Mouse (Mus musculus) stomach, embryonic 16.5 days (tissue): ENCODE measurements around the gene Maml2. TPM values are rescaled to one million over a fixed set of nuclear protein-coding genes. Genes with fewer than 3 reads are reported as not detected.
"Not testable (repeated sequence)": the region's sequence is repeated elsewhere in the genome, so short reads cannot be mapped to it uniquely, and the experiment has no call there.

Experiments used
- ATAC-seq: fragments of 200-750 bp; cut with Nextera tagmentation; 2 replicates; pipeline ENCODE4 v1.8.0; 2017; ENCODE audit warnings: moderate number of reproducible peaks, moderate TSS enrichment; ENCODE audit not compliant: insufficient read depth, low FRiP score
- H3K27ac ChIP-seq: fragments of 300-500 bp; sonication (generic); 2 replicates; pipeline ENCODE4 v1.5.1; 2014; ENCODE audit warnings: low read length
- H3K27me3 ChIP-seq: fragments of 300-500 bp; sonication (generic); 2 replicates; pipeline ENCODE4 v1.6.1; 2014; ENCODE audit warnings: low read length, control low read depth, mixed read lengths; ENCODE audit not compliant: control insufficient read depth, insufficient read depth
- H3K36me3 ChIP-seq: fragments of 300-500 bp; sonication (generic); 2 replicates; pipeline ENCODE4 v1.6.1; 2014; ENCODE audit warnings: low read length; ENCODE audit not compliant: control insufficient read depth, insufficient read depth
- H3K4me1 ChIP-seq: fragments of 300-500 bp; sonication (generic); 2 replicates; pipeline ENCODE4 v1.6.1; 2014; ENCODE audit warnings: low read length, control low read depth, mixed read lengths; ENCODE audit not compliant: control insufficient read depth, insufficient read depth
- H3K4me2 ChIP-seq: fragments of 300-500 bp; sonication (generic); 2 replicates; pipeline ENCODE4 v1.6.1; 2014; ENCODE audit warnings: low read depth, low read length, mixed read lengths
- H3K4me3 ChIP-seq: fragments of 300-500 bp; sonication (generic); replicated peaks from 2 replicates; pipeline ENCODE4 v1.5.1; 2014; ENCODE audit warnings: mild to moderate bottlenecking, low read length
- H3K9ac ChIP-seq: fragments of 300-500 bp; sonication (generic); 2 replicates; pipeline ENCODE4 v1.6.1; 2014; ENCODE audit warnings: low read length
- H3K9me3 ChIP-seq: fragments of 300-500 bp; sonication (generic); replicated peaks from 2 replicates; pipeline ENCODE4 v1.6.1; 2016; ENCODE audit warnings: low read length, control low read depth; ENCODE audit not compliant: control insufficient read depth
- WGBS: fragments of 180-500 bp; shearing (Covaris S2); extraction: QIAGEN DNeasy Blood & Tissue Kit; methylation state at CpG from one replicate; pipeline ENCODE4 v1.1.7; 2014; 5-methylcytosine and 5-hydroxymethylcytosine counted together
- microRNA-seq: library from miRNA; unstranded; fragments of <30 nt; microRNA quantifications from one replicate; pipeline ENCODE4, GENCODE M21; 2016
- polyA plus RNA-seq: library from polyadenylated mRNA; unstranded; fragments of >200 nt; fragmentation: Nextera tagmentation; extraction: Ambion mirVana; gene quantifications from 2 replicates; pipeline ENCODE4 v1.2.1, GENCODE M21; 2015

Maml2 gene
- polyA plus RNA-seq, 1 experiment from 2014 or later = 8.9 TPM

DNA sequence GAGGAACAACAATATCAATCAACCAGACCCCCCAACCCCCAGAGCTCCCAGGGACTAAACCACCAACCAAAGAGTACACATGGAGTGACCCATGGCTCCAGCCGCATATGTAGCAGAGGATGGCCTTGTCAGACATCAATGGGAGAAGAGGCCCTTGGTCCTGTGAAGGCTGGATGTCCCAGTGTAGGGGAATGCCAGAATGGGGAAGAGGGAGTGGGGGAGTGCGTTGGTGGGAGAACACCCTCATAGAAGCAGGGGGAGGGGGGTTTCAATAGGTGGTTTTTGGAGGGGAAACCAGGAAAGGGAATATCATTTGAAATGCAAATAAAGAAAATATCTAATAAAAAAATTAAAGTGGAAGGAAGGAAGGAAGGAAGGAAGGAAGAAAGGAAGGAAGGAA, 418.1 kb downstream of the Maml2 start:
- H3K4me3 ChIP-seq, H3K27me3 ChIP-seq, H3K9ac ChIP-seq, H3K4me2 ChIP-seq, H3K4me1 ChIP-seq, ATAC-seq, H3K36me3 ChIP-seq, H3K9me3 ChIP-seq, H3K27ac ChIP-seq: not testable (repeated sequence)
- 80% methylated on average over 2 of the region's 2 CpGs for WGBS

DNA sequence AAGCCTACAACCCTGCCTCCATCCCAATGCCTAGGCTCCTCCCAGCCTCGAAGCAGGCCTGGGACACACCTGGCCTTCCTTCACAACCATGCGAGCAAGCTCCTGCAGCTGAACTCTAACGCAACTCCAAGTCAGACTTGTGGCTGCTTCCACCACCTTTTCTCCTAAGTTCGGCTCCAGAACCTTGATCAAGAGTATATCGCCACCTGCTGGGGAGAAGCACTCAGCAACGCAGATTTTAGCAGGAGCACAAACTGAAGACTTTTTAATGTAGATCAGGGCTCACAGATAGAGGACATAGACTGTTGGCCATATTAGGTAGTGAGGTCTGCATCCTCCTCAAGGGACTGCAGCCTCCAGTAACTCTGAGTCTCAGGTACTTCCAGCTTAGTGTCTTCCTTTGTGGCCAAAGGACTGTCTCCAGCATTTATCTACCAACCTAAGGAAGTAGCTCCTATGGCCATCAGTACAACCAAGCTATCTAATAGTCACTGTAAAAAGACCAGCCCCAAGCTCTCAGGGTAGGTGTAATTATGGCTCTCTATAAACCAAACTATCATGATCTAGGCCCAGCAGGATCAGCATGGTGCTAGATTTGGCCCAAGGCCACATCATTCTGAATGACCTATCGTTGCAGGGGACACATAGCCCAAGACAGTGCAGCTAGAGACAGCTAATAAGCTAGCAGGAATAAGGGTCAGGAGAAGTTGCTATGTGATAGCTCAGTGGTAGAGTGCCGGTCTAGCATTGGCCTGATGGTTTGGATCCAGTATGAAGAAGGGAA, 418.8 kb downstream of the Maml2 start:
- no peak overlapping the region for H3K9ac ChIP-seq
- H3K27me3 ChIP-seq = no peaks in the 10 kb centered on the region
- H3K36me3 ChIP-seq = no peaks in the 10 kb centered on the region
- H3K9me3 ChIP-seq = no peaks in the 10 kb centered on the region
- 21% methylated on average over 8 of the region's 8 CpGs for WGBS
- H3K27ac ChIP-seq = no peak overlapping the region
- no peak overlapping the region for H3K4me2 ChIP-seq
- H3K4me1 ChIP-seq = no peaks in the 10 kb centered on the region
- ATAC-seq = peak; percentile 64; the same call in 1 of the 2 replicates
- H3K4me3 ChIP-seq = no peak overlapping the region

DNA sequence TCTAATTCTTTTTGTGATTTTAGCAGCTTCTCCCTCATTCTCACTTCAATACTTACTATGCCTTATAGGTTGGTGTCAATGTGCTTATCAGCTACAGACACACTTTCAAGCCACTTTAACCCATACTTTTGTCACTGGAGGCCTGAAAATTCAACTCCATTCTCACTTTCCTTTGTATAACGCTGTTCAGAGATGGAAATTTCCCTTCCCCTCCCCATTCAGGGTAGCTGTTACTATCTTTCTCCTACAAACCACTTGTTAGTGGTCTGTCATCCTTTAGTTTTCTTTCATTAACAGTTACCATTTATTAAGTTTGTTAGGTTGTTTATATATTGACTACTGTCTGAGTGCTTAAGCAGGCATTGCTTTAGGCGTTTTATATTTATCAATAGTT, 450.6 kb downstream of the Maml2 start, which contains the start of gene Mtmr2:
TSS of gene Mtmr2 (plus strand) at position 7 of the 394 bp plus-strand sequence.
- Histone ChIP-seq H3K27ac (peak within 1 kb of the TSS; percentile 96), H3K27me3 (no peaks in the 10 kb centered on the region), H3K4me1 (peaks cover 7% of the 10 kb centered on the region), H3K9me3 (peaks cover under 1% of the 10 kb centered on the region; the same call in 1 of the 2 replicates), H3K9ac (peak within 1 kb of the TSS; percentile 100), H3K4me3 (peak within 1 kb of the TSS; percentile 95), H3K36me3 (no peaks in the 10 kb centered on the region), H3K4me2 (peak within 1 kb of the TSS; percentile 87)
- ATAC-seq = no peak
- 37% methylated on average over 2 of the region's 2 CpGs for WGBS

DNA sequence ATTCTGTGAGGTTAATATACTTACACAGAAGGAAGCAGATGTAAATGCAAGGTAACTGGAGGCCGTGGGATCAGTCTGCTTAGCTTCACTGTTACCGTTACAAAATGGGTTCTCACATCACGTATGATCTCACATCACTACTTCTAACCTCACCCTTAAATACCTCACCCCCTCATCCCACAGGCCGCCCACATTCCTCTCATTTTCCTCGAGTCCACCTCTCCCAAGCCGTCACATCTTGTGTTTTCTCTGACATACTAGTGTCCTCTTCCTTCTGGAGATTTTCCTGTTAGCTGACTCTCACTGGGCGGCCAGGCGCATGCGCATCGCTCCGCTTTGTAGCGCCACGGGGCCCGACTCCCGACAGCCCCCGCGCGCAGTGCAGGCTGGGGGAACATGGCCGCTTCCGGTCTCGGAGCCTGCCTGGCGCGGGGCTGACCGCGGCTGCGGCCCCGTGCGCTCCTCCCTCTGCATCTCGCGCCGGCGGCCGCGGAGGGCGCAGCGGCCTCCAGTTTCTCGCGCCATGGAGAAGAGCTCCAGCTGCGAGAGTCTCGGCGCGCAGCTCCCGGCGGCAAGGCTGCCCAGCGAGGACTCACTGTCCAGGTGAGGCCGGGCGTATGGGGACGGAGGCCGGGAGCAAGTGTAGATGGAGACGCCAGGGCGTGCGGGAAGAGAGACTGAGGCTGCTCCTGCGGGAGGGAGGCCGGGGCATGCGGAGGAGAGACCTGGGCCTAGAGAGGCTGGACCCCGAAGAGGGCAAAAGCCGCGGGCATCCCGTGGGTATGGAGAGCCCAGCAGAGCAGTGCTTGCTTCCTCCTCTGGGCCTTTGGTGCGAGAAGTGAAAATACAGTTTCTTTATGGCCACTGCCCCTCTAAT, 451.3 kb downstream of the Maml2 start:
- peak; percentile 99 for ATAC-seq
- WGBS = under 1% methylated on average over 60 of the region's 60 CpGs

DNA sequence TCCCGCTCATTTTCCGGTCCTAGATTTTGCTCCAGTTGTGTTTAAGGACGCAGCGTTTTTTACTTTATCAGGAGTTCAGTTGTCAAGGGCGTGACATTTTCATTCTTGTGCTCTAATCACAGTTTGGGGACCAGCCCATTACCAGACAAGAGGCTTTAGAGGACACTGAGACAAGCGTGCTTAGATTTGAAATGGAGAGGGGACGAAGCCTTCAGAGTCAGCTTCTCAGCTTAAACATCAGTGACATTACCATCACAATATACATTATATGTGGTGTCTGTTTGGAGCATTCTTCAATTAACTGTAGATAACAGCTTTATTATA, 451.9 kb downstream of the Maml2 start:
- peaks cover 7% of the 10 kb centered on the region for H3K9me3 ChIP-seq
- H3K27ac ChIP-seq = peak overlapping the region; percentile 96
- no peaks in the 10 kb centered on the region for H3K27me3 ChIP-seq
- H3K4me3 ChIP-seq = peak overlapping the region; percentile 95
- H3K4me1 ChIP-seq = peaks cover 7% of the 10 kb centered on the region
- ATAC-seq = no peak
- H3K4me2 ChIP-seq = peak overlapping the region; percentile 87
- H3K36me3 ChIP-seq = 0 out of 2 replicates have a peak, but pooled peaks cover 5% of the 10 kb centered on the region
- H3K9ac ChIP-seq = peak overlapping the region; percentile 100
- 1% methylated on average over 7 of the region's 7 CpGs for WGBS

More for the DNA sequence above, 451.3 kb downstream of the Maml2 start:
- Histone ChIP-seq H3K36me3 (0 out of 2 replicates have a peak, but pooled peaks cover 5% of the 10 kb centered on the region), H3K9me3 (peaks cover 7% of the 10 kb centered on the region), H3K4me2 (peak overlapping the region; percentile 87), H3K27ac (peak overlapping the region; percentile 96), H3K9ac (peak overlapping the region; percentile 100), H3K4me3 (peak overlapping the region; percentile 95), H3K27me3 (no peaks in the 10 kb centered on the region), H3K4me1 (peaks cover 7% of the 10 kb centered on the region)

DNA sequence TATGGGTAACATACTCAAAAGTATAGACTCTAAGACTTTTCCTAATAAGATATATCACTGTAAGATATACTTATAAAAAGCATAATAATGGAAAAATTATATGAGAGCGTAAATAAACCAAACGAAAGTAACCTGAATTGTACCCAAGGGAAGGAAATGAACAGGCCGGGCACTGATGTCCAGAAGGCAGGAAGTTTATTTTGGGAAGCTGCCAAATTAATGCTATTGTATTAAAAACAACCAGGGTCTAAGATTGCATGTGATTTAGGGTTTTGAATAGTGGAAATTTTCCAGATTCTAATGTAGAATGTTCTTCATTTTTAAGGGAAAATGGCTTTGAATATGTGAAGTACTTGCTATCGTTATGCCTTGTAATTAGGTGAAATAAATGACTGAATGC, 454.8 kb downstream of the Maml2 start:
- no peak overlapping the region for H3K4me3 ChIP-seq
- H3K9ac ChIP-seq = no peak overlapping the region
- H3K36me3 ChIP-seq = 0 out of 2 replicates have a peak, but pooled peaks cover 5% of the 10 kb centered on the region
- H3K4me1 ChIP-seq = peaks cover 7% of the 10 kb centered on the region
- no peak for ATAC-seq
- H3K27ac ChIP-seq = no peak overlapping the region
- no peak overlapping the region for H3K4me2 ChIP-seq
- peaks cover 7% of the 10 kb centered on the region for H3K9me3 ChIP-seq
- no peaks in the 10 kb centered on the region for H3K27me3 ChIP-seq
- 68% methylated on average over 4 of the region's 4 CpGs for WGBS

Small RNAs within 50 kb of the gene (microRNA-seq; reads per million reads assigned to microRNA genes)
- not detected for gene Gm22643

Other genes with a start within 250 kb of the Maml2 start
- 9.7 and 12.5 TPM in 2 replicates for gene Jrkl, start 52.1 kb upstream of the Maml2 start, polyA plus RNA-seq
- gene Ccdc82, start 51.0 kb upstream of the Maml2 start, polyA plus RNA-seq = 11.4 and 13.7 TPM in 2 replicates
- not detected in 2 replicates for gene Gm17571, start 148.8 kb downstream of the Maml2 start, polyA plus RNA-seq